Mouse (Mus musculus): ENCODE results near the gene Lsm2. TPM values are rescaled to one million over a fixed set of nuclear protein-coding genes. Genes with fewer than 3 reads are reported as not detected.

Gene Lsm2
- polyA plus RNA-seq, 1 experiment, result 93.3 TPM

GRCm38 (mm10) chr17:35007387-35007991 lies 25.8 kb downstream of the Lsm2 start:
- H3K4me3 ChIP-seq (ENCODE audit: insufficient read depth, low read length), result no peak overlapping the region
- TF ChIP-seq POLR2A (IDR thresholded peaks at IDR 0.05; ENCODE audit: low read depth, low read length) (no peak), CTCF (IDR thresholded peaks at IDR 0.05; ENCODE audit: borderline replicate concordance, insufficient read depth, low read length) (no peak)
- no peaks in the 10 kb centered on the region; the same call in 1 of the 2 replicates for H3K4me1 ChIP-seq (ENCODE audit: control insufficient read depth, insufficient read depth, low read length)
- no peak overlapping the region for H3K27ac ChIP-seq (ENCODE audit: insufficient read depth, low read length)

- Histone ChIP-seq H3K4me3 (ENCODE audit: insufficient read depth, low read length) (no peak overlapping the region), H3K4me1 (ENCODE audit: control insufficient read depth, insufficient read depth, low read length) (no peaks in the 10 kb centered on the region), H3K27ac (ENCODE audit: insufficient read depth, low read length) (no peak overlapping the region)
- TF ChIP-seq POLR2A (IDR thresholded peaks at IDR 0.05; ENCODE audit: low read depth, low read length), result no peak
- TF ChIP-seq CTCF (IDR thresholded peaks at IDR 0.05; ENCODE audit: borderline replicate concordance, insufficient read depth, low read length), result no peak
Measured at GRCm38 (mm10) chr17:35009586-35009985, 27.9 kb downstream of the Lsm2 start.

- TF ChIP-seq CTCF (IDR thresholded peaks at IDR 0.05; ENCODE audit: borderline replicate concordance, insufficient read depth, low read length), result no peak
- no peak for TF ChIP-seq POLR2A (IDR thresholded peaks at IDR 0.05; ENCODE audit: low read depth, low read length)
- H3K4me3 ChIP-seq (ENCODE audit: insufficient read depth, low read length), result no peak overlapping the region
- no peak overlapping the region for H3K27ac ChIP-seq (ENCODE audit: insufficient read depth, low read length)
- no peaks in the 10 kb centered on the region for H3K4me1 ChIP-seq (ENCODE audit: control insufficient read depth, insufficient read depth, low read length)
Measured at GRCm38 (mm10) chr17:35011440-35011839, 29.8 kb downstream of the Lsm2 start.

DNA sequence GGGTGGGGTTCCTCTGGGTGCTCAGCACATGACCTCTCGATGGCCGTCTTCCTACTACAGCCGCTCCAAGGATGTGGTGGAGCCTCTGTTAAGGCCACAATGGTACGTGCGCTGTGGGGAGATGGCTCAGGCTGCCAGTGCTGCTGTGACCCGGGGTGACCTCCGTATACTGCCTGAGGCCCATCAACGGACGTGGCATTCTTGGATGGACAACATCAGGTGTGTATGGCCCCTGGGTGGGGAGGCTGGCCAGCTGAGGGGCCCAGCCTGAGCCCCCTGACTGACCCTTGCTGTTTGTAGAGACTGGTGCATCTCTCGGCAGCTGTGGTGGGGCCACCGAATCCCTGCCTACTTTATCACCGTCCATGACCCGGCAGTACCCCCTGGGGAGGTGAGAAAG lies 30.8 kb downstream of the Lsm2 start:
- H3K4me3 ChIP-seq (ENCODE audit: insufficient read depth, low read length), result no peak overlapping the region
- no peak overlapping the region for H3K27ac ChIP-seq (ENCODE audit: insufficient read depth, low read length)
- no peaks in the 10 kb centered on the region for H3K4me1 ChIP-seq (ENCODE audit: control insufficient read depth, insufficient read depth, low read length)
- no peak for TF ChIP-seq POLR2A (IDR thresholded peaks at IDR 0.05; ENCODE audit: low read depth, low read length)
- no peak for TF ChIP-seq CTCF (IDR thresholded peaks at IDR 0.05; ENCODE audit: borderline replicate concordance, insufficient read depth, low read length)

- Histone ChIP-seq H3K27ac (ENCODE audit: insufficient read depth, low read length) (no peak overlapping the region), H3K4me3 (ENCODE audit: insufficient read depth, low read length) (no peak overlapping the region), H3K4me1 (ENCODE audit: control insufficient read depth, insufficient read depth, low read length) (no peaks in the 10 kb centered on the region)
- TF ChIP-seq CTCF (IDR thresholded peaks at IDR 0.05; ENCODE audit: borderline replicate concordance, insufficient read depth, low read length) (no peak), POLR2A (IDR thresholded peaks at IDR 0.05; ENCODE audit: low read depth, low read length) (no peak)
Measured at GRCm38 (mm10) chr17:35013221-35013620, 31.6 kb downstream of the Lsm2 start.

- Histone ChIP-seq H3K27ac (ENCODE audit: insufficient read depth, low read length) (no peak overlapping the region), H3K4me1 (ENCODE audit: control insufficient read depth, insufficient read depth, low read length) (no peaks in the 10 kb centered on the region), H3K4me3 (ENCODE audit: insufficient read depth, low read length) (no peak overlapping the region)
- TF ChIP-seq POLR2A (IDR thresholded peaks at IDR 0.05; ENCODE audit: low read depth, low read length) (no peak), CTCF (IDR thresholded peaks at IDR 0.05; ENCODE audit: borderline replicate concordance, insufficient read depth, low read length) (no peak)
Measured at GRCm38 (mm10) chr17:35015296-35015695, 33.6 kb downstream of the Lsm2 start.

- no peak within 1 kb of the TSS for H3K27ac ChIP-seq (ENCODE audit: insufficient read depth, low read length)
- H3K4me3 ChIP-seq (ENCODE audit: insufficient read depth, low read length), result no peak within 1 kb of the TSS
- no peaks in the 10 kb centered on the region for H3K4me1 ChIP-seq (ENCODE audit: control insufficient read depth, insufficient read depth, low read length)
- no peak for TF ChIP-seq POLR2A (IDR thresholded peaks at IDR 0.05; ENCODE audit: low read depth, low read length)
- TF ChIP-seq CTCF (IDR thresholded peaks at IDR 0.05; ENCODE audit: borderline replicate concordance, insufficient read depth, low read length), result no peak
Measured at GRCm38 (mm10) chr17:35016376-35016775, 34.7 kb downstream of the Lsm2 start, which contains the start of gene Vwa7. TSS of gene Vwa7 (plus strand) at chr17:35016579.

DNA sequence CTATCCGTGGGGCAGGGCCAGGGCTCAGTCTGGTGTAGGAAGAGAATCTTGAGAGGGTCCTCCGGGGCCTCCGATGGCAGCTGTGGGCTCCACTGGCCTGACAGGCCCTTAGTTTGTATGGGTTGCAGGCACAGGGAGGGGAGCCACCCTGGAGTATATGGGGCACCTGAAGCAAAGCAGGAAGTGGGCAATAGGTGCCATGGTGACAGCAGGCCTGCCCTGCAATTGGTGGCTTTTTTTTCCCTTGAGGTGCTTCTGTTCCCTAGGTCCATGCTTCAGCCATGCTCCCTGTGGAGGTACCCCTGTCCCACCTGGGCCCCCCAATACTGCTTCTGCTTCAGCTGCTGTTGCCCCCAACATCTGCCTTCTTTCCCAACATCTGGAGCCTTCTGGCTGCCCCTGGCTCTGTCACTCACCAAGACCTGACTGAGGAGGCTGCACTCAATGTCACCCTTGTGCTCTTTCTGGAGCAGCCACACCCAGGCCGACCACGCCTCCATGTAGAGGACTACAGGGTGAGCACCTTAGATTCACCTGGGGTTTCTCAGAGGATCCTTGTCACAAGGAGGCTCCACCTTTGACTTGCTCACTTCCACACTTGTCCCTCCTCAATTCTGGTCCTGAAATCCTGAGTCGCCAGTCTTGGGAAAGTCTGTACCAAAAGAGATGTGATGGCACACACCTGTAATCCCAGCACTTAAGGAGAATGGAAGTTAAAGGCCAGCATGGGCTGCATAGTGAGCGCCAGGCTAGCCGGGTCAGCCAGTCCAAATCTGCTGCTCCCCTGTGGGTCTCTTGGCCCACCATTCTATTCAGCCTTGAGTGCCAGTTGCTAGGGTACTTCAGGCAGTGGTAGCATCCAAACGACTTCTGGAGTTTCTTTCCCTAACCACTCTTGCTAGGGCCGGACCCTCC lies 35.4 kb downstream of the Lsm2 start:
- Histone ChIP-seq H3K4me3 (ENCODE audit: insufficient read depth, low read length) (no peak overlapping the region), H3K27ac (ENCODE audit: insufficient read depth, low read length) (no peak overlapping the region), H3K4me1 (ENCODE audit: control insufficient read depth, insufficient read depth, low read length) (no peaks in the 10 kb centered on the region)
- TF ChIP-seq POLR2A (IDR thresholded peaks at IDR 0.05; ENCODE audit: low read depth, low read length) (no peak), CTCF (IDR thresholded peaks at IDR 0.05; ENCODE audit: borderline replicate concordance, insufficient read depth, low read length) (no peak)

GRCm38 (mm10) chr17:35017706-35018030 lies 36.0 kb downstream of the Lsm2 start:
- Histone ChIP-seq H3K4me3 (ENCODE audit: insufficient read depth, low read length) (no peak overlapping the region), H3K27ac (ENCODE audit: insufficient read depth, low read length) (no peak overlapping the region), H3K4me1 (ENCODE audit: control insufficient read depth, insufficient read depth, low read length) (no peaks in the 10 kb centered on the region)
- no peak for TF ChIP-seq POLR2A (IDR thresholded peaks at IDR 0.05; ENCODE audit: low read depth, low read length)
- no peak for TF ChIP-seq CTCF (IDR thresholded peaks at IDR 0.05; ENCODE audit: borderline replicate concordance, insufficient read depth, low read length)

DNA sequence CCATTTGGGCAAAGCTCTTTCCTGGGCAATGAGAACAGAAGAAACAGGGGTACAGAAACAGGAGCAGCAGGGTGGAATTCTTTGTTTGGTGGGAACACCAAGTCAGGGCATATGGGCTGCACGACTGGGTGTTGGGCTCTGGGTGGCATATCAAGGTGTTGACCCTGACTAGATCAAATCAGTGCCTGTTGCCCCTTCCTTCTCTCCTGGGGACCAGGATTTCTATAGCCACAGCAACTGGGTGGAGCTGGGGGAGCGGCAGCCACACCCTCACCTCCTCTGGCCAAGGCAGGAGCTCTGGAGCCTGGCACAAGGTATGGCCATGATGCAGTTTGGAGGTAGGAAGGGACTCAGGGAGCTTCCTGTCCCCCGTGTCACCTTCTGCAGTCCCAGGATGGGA lies 36.5 kb downstream of the Lsm2 start:
- no peak overlapping the region for H3K4me3 ChIP-seq (ENCODE audit: insufficient read depth, low read length)
- no peak for TF ChIP-seq POLR2A (IDR thresholded peaks at IDR 0.05; ENCODE audit: low read depth, low read length)
- no peak for TF ChIP-seq CTCF (IDR thresholded peaks at IDR 0.05; ENCODE audit: borderline replicate concordance, insufficient read depth, low read length)
- no peak overlapping the region for H3K27ac ChIP-seq (ENCODE audit: insufficient read depth, low read length)
- H3K4me1 ChIP-seq (ENCODE audit: control insufficient read depth, insufficient read depth, low read length), result no peaks in the 10 kb centered on the region

Data from embryonic fibroblast, embryonic 13.5 days (primary cell).